ENCODE assay signal across 23 mouse cellular contexts in genomic region chr9:92269829-92270404, GRCm38 (mm10). TPM values are rescaled to one million over a fixed set of nuclear protein-coding genes. Genes with fewer than 3 reads are reported as not detected.
"Had no signal": no experiment of that assay in that cellular context is flagged by ENCODE, and none has a peak within 500 bp of the region (broad histone marks: within the 10 kb centered on the region; RNA-seq: fewer than 3 reads in every experiment).

No protein-coding gene starts in this region.

- ATAC-seq: intestine, embryonic 15.5 days; midbrain, embryonic 16.5 days had no signal

- H3K4me3 ChIP-seq: intestine, embryonic 15.5 days; left cerebral cortex, adult 2 months; limb, embryonic 10.5 days; liver, embryonic 15.5 days; myocyte; neural tube, embryonic 15.5 days had no signal

- H3K27ac ChIP-seq: intestine, embryonic 15.5 days; left cerebral cortex, adult 2 months; limb, embryonic 10.5 days; neural tube, embryonic 15.5 days; stomach, postnatal 0 days had no signal

- H3K27me3 ChIP-seq: intestine, embryonic 15.5 days; liver, embryonic 15.5 days; neural tube, embryonic 15.5 days had no signal

- H3K4me1 ChIP-seq: limb, embryonic 10.5 days; neural tube, embryonic 15.5 days had no signal

- DNase-seq: kidney, adult 18-20 months; kidney, postnatal 25 days; lung, embryonic 14.5 days; lung, postnatal 10 days; lung, postnatal 4 days; retina, postnatal 1 day had no signal

- H3K36me3 ChIP-seq: neural tube, embryonic 15.5 days had no signal

RNA-seq across cellular contexts. Expression of gene Plscr2, which starts 5.5 kb away (rescaled TPM):
- polyA plus RNA-seq: limb, embryonic 10.5 days; neural tube, embryonic 11.5 days had no signal

RNA-seq across cellular contexts. Expression of gene 1700057G04Rik, which starts 39.3 kb away (rescaled TPM):
- total RNA-seq: layer of hippocampus, postnatal 25 days; left cerebral cortex, adult 2 months; left cerebral cortex, postnatal 14 days had no signal
- polyA plus RNA-seq: intestine, embryonic 15.5 days; kidney, embryonic 16.5 days; limb, embryonic 10.5 days; limb, embryonic 14.5 days; liver, embryonic 11.5 days; liver, embryonic 15.5 days; lung, embryonic 14.5 days; midbrain, embryonic 11.5 days; midbrain, embryonic 16.5 days; neural tube, embryonic 11.5 days; neural tube, embryonic 15.5 days; spleen, adult 2 months; stomach, postnatal 0 days; urinary bladder, adult 2 months had no signal
